ENCODE assay signal across 21 mouse cellular contexts in genomic region chr9:31428971-31429370, GRCm38 (mm10). TPM values are rescaled to one million over a fixed set of nuclear protein-coding genes. Genes with fewer than 3 reads are reported as not detected.
"Had no signal": no experiment of that assay in that cellular context is flagged by ENCODE, and none has a peak within 500 bp of the region (broad histone marks: within the 10 kb centered on the region; RNA-seq: fewer than 3 reads in every experiment).

No protein-coding gene starts in this region.

- H3K4me3 ChIP-seq: layer of hippocampus, adult 2 months; limb, embryonic 10.5 days; limb, embryonic 13.5 days; megakaryocyte, embryonic 14.5 days; midbrain, embryonic 10.5 days; midbrain, embryonic 13.5 days had no signal

- H3K4me2 ChIP-seq: limb, embryonic 13.5 days; lung, embryonic 14.5 days; midbrain, embryonic 13.5 days had no signal

- H3K4me1 ChIP-seq: limb, embryonic 10.5 days; limb, embryonic 13.5 days; megakaryocyte, embryonic 14.5 days; midbrain, embryonic 13.5 days had no signal

- H3K27ac ChIP-seq: layer of hippocampus, adult 2 months; limb, embryonic 10.5 days; limb, embryonic 13.5 days; liver, embryonic 14.5 days; midbrain, embryonic 10.5 days; midbrain, embryonic 13.5 days had no signal

- H3K9me3 ChIP-seq: limb, embryonic 10.5 days; limb, embryonic 13.5 days; megakaryocyte, embryonic 14.5 days; midbrain, embryonic 10.5 days; midbrain, embryonic 13.5 days had no signal

- ATAC-seq: inflammation-experienced regulatory T-cells, adult 6 months; intestine, embryonic 16.5 days; liver, postnatal 0 days; lung, postnatal 0 days; midbrain, embryonic 13.5 days; midbrain, embryonic 16.5 days had no signal

- DNase-seq: layer of hippocampus, adult 9-11 months; liver; liver, postnatal 0 days; lung, embryonic 14.5 days; thymus, adult 18-20 months; thymus, postnatal 36 days had no signal

- H3K27me3 ChIP-seq: limb, embryonic 13.5 days; midbrain, embryonic 13.5 days had no signal

- H3K9ac ChIP-seq: limb, embryonic 13.5 days; liver, embryonic 14.5 days; liver, postnatal 0 days; lung, embryonic 14.5 days; midbrain, embryonic 13.5 days had no signal

RNA-seq across cellular contexts. Expression of gene Tmem45b, which starts 35.3 kb away (rescaled TPM):
- total RNA-seq: layer of hippocampus, adult 2 months; layer of hippocampus, postnatal 25 days; left cerebral cortex, adult 18-20 months; left cerebral cortex, postnatal 25 days had no signal
- polyA plus RNA-seq: limb, embryonic 10.5 days; limb, embryonic 13.5 days; liver, embryonic 14.5 days; midbrain, embryonic 10.5 days; neural tube, embryonic 11.5 days had no signal
